Mouse (Mus musculus): Measurements from ENCODE around the gene Sema3g. TPM values are rescaled to one million over a fixed set of nuclear protein-coding genes. Genes with fewer than 3 reads are reported as not detected.

Sema3g gene
- total RNA-seq, 2 experiments from 2014 or later = 5.4 to 6.1 TPM

GRCm38 (mm10) chr14:31197547-31198516 lies 19.8 kb upstream of the Sema3g start:
- no peak for TF ChIP-seq CTCF (IDR thresholded peaks at IDR 0.05)
- DNase-seq (ENCODE audit: extremely low spot score in 1 of 2, low spot score in 2 of 2) = peak; percentile 55 to 60
- intact Hi-C loops (cut with DNase I) = loop anchor here (2.0 to 5.0 kb wide), 2 partner anchors 19 to 66 kb away; partner anchors contain the start of gene Nt5dc2
- Histone ChIP-seq H3K4me3 (no peak overlapping the region), H3K27ac (no peak overlapping the region)

- no peak overlapping the region for H3K27ac ChIP-seq
- DNase-seq (ENCODE audit: extremely low spot score in 1 of 2, low spot score in 2 of 2) = no peak
- intact Hi-C loops (cut with DNase I) = loop anchor here (2.0 to 5.0 kb wide), 2 partner anchors 21 to 67 kb away; partner anchors contain the start of gene Nt5dc2
- no peak for TF ChIP-seq CTCF (IDR thresholded peaks at IDR 0.05)
- no peak overlapping the region for H3K4me3 ChIP-seq
Measured at GRCm38 (mm10) chr14:31199599-31199998, 18.1 kb upstream of the Sema3g start.

- H3K27ac ChIP-seq = no peak overlapping the region
- H3K4me3 ChIP-seq = no peak overlapping the region
- no peak for TF ChIP-seq CTCF (IDR thresholded peaks at IDR 0.05)
- no peak for DNase-seq (ENCODE audit: extremely low spot score in 1 of 2, low spot score in 2 of 2)
- intact Hi-C loops (cut with DNase I) = no loop called here
Measured at GRCm38 (mm10) chr14:31200038-31200437, 17.6 kb upstream of the Sema3g start.

GRCm38 (mm10) chr14:31204844-31205243 lies 12.8 kb upstream of the Sema3g start:
- TF ChIP-seq CTCF (IDR thresholded peaks at IDR 0.05) = no peak
- DNase-seq (ENCODE audit: extremely low spot score in 1 of 2, low spot score in 2 of 2) = no peak
- Histone ChIP-seq H3K4me3 (peak overlapping the region; percentile 84), H3K27ac (peak overlapping the region; percentile 91)
- intact Hi-C loops (cut with DNase I) = no loop called here

- TF ChIP-seq CTCF (IDR thresholded peaks at IDR 0.05) = no peak
- Histone ChIP-seq H3K27ac (peak overlapping the region; percentile 91), H3K4me3 (peak overlapping the region; percentile 84)
- intact Hi-C loops (cut with DNase I) = no loop called here
- DNase-seq (ENCODE audit: extremely low spot score in 1 of 2, low spot score in 2 of 2) = no peak
Measured at GRCm38 (mm10) chr14:31205244-31205561, 12.5 kb upstream of the Sema3g start.

DNA sequence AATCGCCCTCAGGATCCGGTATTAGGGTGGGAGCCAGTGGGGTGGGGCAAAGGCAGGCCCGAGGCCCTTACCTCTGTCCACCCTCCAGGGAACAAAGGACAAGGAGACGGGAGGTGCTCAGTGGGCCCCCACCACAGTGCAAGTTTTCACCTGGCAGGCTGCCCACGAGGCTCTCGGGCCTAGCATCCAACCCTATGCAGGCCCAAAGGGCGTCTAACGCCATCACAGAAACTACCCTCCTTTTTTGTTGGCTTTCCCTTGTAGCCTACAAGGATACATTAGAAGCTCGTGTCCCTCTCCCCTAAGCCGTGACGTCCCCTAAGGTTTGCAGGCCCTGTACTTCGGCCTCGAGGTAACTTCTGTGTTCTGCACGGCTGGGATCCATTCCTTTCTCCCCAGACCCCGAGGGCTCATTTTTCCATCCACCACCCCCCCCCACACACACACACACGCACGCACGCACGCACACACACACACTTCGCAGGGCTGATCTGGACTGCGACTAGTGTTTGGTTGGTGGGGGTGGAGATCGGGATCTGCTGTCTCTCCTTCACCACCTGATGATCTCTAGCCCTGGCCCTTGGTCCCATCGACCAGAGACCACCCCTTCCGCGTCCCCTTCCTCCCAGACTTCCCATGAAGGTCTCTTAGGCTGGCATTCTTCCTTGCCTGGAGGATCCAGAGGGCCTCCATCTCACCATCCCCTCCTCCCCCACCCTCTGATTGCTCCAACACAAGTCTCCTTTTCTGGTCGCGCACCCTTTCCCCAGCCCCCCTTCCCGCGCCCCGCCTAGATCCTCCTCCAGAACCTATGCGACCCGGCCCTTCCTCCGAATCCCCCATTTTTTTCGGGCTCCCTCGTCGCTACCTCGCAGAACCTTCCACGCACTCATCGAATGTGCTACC lies 11.8 kb upstream of the Sema3g start:
- TF ChIP-seq CTCF (IDR thresholded peaks at IDR 0.05) = no peak
- peak overlapping the region; percentile 91 for H3K27ac ChIP-seq
- intact Hi-C loops (cut with DNase I) = loop anchor here (1.0 to 2.0 kb wide), 2 partner anchors 45 to 130 kb away; partner anchors contain the start of genes Bap1, Capn7 and Phf7
- H3K4me3 ChIP-seq = peak overlapping the region; percentile 84
- peak; percentile 32 to 39 for DNase-seq (ENCODE audit: extremely low spot score in 1 of 2, low spot score in 2 of 2)

- Histone ChIP-seq H3K4me3 (peak overlapping the region; percentile 84), H3K27ac (peak overlapping the region; percentile 91)
- TF ChIP-seq CTCF (IDR thresholded peaks at IDR 0.05) = no peak
- intact Hi-C loops (cut with DNase I) = loop anchor here (1.0 to 2.0 kb wide), 2 partner anchors 44 to 130 kb away; partner anchors contain the start of genes Bap1, Capn7 and Phf7
- peak; percentile 92 to 94 for DNase-seq (ENCODE audit: extremely low spot score in 1 of 2, low spot score in 2 of 2)
Measured at GRCm38 (mm10) chr14:31206472-31206981, 11.1 kb upstream of the Sema3g start.

GRCm38 (mm10) chr14:31207070-31207830 lies 10.4 kb upstream of the Sema3g start:
- no peak for DNase-seq (ENCODE audit: extremely low spot score in 1 of 2, low spot score in 2 of 2)
- peak overlapping the region; percentile 91 for H3K27ac ChIP-seq
- TF ChIP-seq CTCF (IDR thresholded peaks at IDR 0.05) = no peak
- peak overlapping the region; percentile 84 for H3K4me3 ChIP-seq
- intact Hi-C loops (cut with DNase I) = loop anchor here (2.0 kb wide), 1 partner anchor 44 kb away; the partner anchor contains the start of genes Bap1 and Phf7

DNA sequence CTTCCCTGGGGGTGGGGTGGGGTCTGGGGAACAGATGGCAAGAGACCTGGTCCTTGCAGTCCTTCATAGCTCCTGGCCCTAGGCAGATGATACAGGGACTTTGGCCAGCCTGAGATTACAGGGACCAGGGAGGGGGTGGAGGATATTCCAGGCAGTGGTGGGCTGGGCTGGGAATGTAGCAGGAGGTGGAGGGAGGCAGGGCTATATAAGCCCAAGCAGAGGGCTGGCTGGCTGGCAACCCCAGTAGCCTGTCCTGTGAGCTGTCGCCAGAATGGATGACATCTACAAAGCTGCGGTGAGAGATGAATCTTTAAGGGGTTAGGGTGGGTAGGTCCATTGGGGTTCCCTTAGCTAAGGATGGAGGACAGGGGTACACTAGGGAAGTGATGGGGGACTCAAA lies 9.6 kb upstream of the Sema3g start, which contains the start of gene Tnnc1:
Gene Tnnc1, plus strand, starts transcription at position 229 of the 400 bp plus-strand sequence.
- intact Hi-C loops (cut with DNase I) = no loop called here
- TF ChIP-seq CTCF (IDR thresholded peaks at IDR 0.05) = no peak
- H3K27ac ChIP-seq = peak within 1 kb of the TSS; percentile 91
- H3K4me3 ChIP-seq = peak within 1 kb of the TSS; percentile 84
- no peak for DNase-seq (ENCODE audit: extremely low spot score in 1 of 2, low spot score in 2 of 2)

DNA sequence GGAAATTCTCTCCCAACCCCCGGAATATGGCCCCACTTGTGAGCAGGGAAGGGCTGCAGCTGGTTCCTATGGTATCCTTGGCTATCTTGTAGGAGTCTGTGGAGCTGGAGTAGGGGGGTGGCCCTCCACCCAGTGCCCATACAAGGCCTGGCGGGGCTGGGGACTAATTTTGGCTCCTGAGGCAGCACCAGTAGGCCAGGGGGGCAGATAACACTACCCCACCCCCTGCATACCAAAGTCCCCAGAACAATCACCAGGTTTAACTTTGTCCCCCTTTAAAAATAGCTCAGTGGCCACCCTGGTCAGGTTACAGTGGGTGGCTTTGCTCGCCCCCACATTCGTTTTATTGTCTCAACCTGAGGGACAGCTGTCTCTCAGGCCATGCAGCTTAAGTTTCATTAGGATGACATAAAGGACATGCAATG lies 8.5 kb upstream of the Sema3g start:
- Histone ChIP-seq H3K4me3 (no peak overlapping the region), H3K27ac (no peak overlapping the region)
- TF ChIP-seq CTCF (IDR thresholded peaks at IDR 0.05) = no peak
- DNase-seq (ENCODE audit: extremely low spot score in 1 of 2, low spot score in 2 of 2) = no peak
- intact Hi-C loops (cut with DNase I) = no loop called here

- H3K27ac ChIP-seq = no peak overlapping the region
- intact Hi-C loops (cut with DNase I) = no loop called here
Measured at GRCm38 (mm10) chr14:31211854-31212253, 5.8 kb upstream of the Sema3g start.

More at GRCm38 (mm10) chr14:31211854-31212253, 5.8 kb upstream of the Sema3g start:
- DNase-seq (ENCODE audit: extremely low spot score in 1 of 2, low spot score in 2 of 2) = no peak
- no peak for TF ChIP-seq CTCF (IDR thresholded peaks at IDR 0.05)
- no peak overlapping the region for H3K4me3 ChIP-seq

Data from left cerebral cortex, adult 2 months (tissue).